Mouse (Mus musculus) fibroblast of lung, adult 2 months (primary cell): ENCODE measurements around the gene Itgb3.

Experiments used
- DNase-seq: peaks from one replicate; pipeline ENCODE4 v3.0.0-alpha.2; 2011; ENCODE audit warnings: low read depth

The Itgb3 gene

DNA sequence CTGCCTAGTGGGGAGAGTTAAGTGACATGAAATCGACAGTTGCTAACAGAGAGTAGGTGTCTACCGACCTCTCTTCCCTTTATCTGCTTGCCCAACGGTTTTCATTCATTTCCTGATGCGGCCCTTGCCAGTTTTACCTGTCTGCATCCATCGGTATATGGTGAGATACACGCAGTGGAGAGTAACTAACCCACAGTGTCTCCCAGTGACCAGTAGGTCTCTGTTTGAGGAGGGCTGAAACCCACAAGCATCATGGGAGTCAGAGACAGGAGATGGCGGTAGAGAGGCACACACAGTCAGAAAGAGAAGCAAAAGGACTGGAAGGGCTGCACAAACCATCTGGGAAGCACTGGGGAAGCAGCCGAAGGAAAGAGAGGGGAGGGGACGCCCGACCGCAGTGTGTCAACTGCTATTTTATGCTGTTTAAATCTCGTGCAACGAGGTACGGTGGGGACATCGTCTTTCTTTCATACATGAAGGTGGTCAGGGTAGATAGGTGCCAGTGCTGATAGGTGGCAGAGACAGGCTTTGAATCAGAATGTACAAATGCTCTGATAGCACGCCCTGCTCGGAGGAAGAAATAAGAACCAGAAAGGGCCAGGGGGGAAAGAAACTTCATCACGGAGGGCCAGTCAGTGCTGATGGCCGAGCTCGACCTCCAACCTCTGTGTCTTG, 53.9 kb downstream of the Itgb3 start:
- DNase-seq = no peak

DNA sequence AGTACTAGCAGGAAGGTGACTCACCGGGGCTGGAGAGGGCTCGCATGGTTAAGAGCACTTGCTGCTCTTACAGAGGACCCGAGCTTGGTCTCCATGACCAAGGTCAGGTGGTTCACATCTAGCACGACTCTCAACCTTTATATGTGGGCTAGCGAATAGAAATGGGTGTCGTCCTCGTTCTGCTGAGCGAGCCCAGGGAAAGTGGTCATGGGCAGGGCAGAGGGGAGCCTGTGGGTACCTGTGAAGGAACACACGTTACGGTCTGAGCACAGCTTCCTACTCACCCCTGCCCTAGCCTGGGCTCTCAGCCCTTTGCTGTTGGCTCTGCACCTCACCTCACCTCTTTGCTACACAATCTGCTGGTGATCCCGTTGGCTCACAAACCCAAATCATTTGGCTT, 54.8 kb downstream of the Itgb3 start:
- no peak for DNase-seq

DNA sequence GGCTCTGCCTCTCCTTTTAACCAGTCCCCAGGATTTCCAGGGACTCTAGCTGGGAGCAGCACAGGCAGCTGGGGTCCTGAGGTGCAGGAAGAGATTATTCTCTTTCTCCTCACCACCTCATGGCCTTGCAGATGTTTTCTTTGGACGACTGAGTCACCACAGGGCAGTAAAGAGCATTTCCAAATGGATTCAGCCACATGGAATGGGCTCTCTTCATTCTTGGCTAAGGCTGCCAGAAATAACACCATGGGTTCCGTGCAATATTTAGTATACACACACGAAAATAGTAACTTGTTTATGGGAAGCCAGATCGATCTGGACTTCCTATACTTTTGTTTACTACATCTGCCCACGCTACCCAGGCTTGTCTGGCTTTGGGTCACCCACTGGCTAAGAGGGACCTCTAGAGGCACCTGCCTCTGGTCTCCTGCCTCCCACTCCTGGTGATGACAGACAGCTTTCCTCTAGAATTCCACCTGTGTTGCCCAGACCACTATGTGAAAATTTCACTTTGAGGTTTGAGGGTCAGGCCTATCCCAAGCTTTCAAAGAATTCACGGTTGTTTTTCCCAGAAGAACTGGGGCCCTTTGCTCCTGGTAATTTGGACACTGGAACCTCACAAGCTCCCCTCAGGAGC, 55.6 kb downstream of the Itgb3 start:
- peak; percentile 67 for DNase-seq

DNA sequence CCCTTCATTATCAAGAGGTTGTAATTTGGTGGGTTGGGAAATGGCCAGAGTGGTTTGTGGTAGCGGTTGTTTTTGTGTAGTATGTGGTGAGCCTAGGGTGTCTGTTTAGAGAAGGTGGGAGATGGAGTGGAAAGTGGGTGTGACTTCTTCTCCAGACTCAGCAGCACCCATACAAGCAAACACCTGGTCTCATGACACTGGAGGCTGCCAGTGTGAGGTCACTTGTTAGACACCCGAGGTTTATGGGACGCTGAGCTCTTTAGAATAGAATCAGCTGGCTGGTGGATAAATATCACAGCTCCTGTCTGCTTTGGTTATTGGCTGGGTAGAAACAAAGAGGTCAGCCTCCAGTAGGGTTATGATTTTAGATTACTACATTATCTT, 56.1 kb downstream of the Itgb3 start:
- DNase-seq = no peak

DNA sequence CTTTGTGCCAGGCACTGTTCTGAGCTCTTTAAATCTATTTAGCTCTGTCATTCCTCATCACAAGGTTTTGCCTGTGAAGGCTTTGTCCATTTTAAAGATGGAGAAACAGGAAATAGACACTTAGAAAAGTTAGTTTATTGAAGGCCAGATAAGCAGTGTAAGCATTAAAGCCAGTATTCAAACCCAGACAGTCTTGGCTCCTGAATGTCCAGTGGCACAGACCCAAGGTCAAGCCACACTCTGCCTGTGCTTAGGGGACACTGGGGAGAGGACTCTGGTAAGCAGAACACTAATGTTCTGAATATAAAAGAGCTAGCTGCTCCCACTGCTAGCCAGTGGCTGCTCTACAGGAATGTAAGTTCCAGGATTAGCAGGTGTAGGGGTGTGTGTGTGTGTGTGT, 56.6 kb downstream of the Itgb3 start:
- no peak for DNase-seq

DNA sequence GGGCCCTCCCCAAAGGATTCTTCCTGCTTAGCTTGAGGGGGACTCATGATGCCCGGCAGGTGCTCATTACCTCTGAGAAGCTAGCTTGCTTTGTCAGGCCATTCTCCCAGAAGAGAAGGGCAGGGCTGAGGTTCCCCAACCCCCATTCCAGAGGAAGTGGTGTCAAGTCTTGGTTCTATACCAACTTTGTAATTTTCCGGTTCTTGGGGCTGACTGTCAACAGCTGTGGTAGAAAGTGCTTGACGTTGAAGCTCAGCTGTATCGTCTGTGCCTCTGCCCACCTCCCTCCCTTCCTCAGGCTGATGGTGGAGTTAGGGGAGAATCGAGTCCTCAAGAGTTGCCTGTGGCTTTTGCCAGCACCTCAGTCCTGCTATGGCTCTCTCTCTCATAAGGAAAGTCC, 59.6 kb downstream of the Itgb3 start:
- no peak for DNase-seq

DNA sequence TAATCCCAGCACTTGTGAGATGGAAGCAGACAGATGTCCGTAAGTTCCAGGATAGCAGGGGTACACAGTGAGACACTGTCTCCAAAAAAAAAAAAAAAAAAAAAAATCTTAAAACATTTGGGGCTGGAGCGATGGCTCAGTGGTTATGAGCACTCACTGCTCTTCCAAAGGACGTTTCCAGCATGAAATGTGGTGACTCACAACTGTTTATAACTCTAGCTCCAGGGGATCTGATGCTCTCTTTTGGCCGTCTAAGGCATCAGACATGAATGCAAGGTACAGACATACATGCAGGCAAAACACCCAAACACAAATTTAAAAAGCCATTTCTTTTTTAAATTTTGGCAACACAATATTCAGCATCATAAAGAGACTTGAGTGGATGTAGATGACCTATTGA, 65.6 kb downstream of the Itgb3 start:
- DNase-seq = no peak

DNA sequence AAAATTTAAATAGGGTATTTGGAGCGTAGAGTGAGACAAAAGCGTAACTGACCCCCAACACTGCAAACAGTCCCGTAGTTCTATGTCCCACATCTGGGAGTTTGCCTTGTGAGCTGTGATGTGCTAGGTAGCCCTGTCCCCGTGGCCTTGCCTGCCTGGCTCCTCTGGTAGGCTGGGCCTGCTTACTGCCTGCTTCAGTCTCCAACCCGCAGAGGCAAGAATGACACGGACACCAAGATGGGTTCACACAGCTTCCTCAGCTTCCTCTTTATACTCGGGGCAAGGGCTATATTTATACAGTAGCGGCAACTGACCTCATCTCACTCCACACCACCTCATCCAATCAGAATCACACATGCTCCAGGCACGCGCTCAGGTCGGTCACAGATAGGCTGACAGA, 67.0 kb downstream of the Itgb3 start:
- no peak for DNase-seq

DNA sequence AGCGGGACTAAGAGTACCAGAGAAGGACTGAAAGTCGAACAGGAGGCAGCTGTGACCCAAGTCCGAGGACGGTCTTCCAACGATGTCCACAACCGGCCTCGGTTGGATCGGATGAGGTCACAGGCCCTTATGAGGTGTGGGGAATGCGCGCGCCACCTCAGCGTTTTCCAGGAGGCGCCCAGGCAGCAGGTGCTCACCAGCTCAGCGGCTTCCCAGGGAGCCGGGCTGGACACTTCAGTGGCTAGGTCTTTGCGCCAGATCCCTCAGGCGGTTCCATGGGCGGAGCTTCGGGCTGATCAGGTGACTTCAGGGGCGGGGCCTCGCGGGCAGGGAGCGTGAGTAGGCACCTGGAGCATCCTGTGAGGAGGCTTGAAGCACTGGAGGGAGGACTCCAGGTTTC, 77.7 kb downstream of the Itgb3 start, which contains the start of gene Gm11639:
TSS of gene Gm11639 (plus strand) at position 160 of the 400 bp plus-strand sequence.
- DNase-seq = no peak

DNA sequence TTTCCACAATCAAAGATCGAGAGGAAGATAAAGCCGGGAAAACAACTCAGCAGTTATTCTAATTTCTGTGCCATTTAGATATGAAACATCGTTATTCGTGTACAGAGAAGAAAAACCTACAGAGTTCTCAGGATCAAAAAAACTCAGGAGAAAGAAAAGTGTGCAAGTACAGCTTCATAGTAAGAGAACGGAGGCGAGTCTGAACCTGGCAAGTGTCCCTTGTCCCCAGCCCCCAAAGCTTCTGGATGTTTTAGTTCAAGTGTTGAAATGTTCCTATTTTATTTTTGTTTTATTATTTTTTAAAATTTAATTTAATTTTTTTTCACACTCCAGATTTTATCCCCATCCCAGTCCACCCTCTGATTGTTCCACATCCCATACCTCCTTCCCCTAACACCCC, 85.4 kb downstream of the Itgb3 start:
- DNase-seq = no peak

DNA sequence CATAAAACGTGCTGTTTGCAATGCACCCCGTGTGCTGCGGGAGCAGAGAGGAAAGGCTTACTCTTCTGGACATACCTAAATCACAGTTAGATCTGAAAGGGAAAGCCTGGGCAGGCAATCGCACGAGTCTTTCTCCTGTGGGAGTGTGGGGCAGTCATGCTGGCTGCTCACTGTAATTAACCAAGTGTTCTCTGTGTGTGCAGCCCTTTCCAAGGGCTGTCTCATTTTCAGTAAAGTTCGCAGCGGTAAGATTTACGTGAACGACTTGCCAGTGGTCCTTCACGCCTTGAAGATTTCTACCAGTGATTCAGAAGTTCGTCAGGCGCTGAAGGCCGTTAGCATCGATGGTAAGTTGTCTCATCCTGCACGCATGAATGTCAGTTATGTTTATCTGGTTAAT, 96.3 kb downstream of the Itgb3 start:
- DNase-seq = no peak

DNA sequence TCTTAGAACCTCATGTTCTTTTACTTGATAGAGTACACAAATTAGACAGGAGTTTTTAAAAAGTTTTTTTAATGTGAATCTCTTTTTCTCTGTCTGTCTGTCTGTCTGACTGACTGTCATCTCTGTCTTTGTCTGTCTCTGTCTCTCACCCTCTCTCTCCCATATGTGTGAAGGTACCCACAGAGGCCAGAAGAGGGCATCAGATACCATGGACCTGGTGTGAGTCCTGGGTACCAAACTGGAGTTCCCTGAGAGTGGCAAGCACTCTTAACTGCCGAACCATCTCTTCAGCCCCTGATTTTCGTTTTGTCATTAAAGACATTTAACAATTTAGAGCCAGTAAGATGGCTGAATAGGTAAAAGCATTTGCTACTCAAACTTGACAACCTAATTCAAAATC, 99.3 kb downstream of the Itgb3 start:
- DNase-seq = no peak
